Mouse (Mus musculus) left cerebral cortex, postnatal 4 days (tissue): Measurements from ENCODE around the gene Sall1. TPM values are rescaled to one million over a fixed set of nuclear protein-coding genes. Genes with fewer than 3 reads are reported as not detected.

Experiments used
- DNase-seq: peaks from one replicate; pipeline ENCODE4 v3.0.0-alpha.2; 2022
- intact Hi-C: fragments of 180-260 bp; cut with DNase I; formaldehyde crosslinking; loops from one replicate; pipeline ENCODE4 v1.15.1; 2025
- microRNA-seq: library from miRNA; unstranded; fragments of <30 nt; microRNA quantifications from one replicate; pipeline ENCODE4 v1.2.0, GENCODE M21; 2022
- total RNA-seq, 2 experiments: library from RNA; stranded (reverse); gene quantifications; 2 replicates each; pipeline ENCODE4 v1.2.3; 2021

Gene Sall1
- total RNA-seq, 2 experiments from 2014 or later: 13.4 to 15.0 TPM

- intact Hi-C loops: no loop called here
- DNase-seq: no peak
These were observed 40.5 kb downstream of the Sall1 start for GRCm38 (mm10) chr8:89003336-89003896.

- DNase-seq: no peak
- intact Hi-C loops: no loop called here
These were observed 41.8 kb downstream of the Sall1 start for GRCm38 (mm10) chr8:89002128-89002527.

GRCm38 (mm10) chr8:88997276-88997675 is 46.7 kb downstream of the Sall1 start:
- DNase-seq: no peak
- intact Hi-C loops: no loop called here

GRCm38 (mm10) chr8:88991780-88992509 is 52.0 kb downstream of the Sall1 start:
- no peak for DNase-seq
- intact Hi-C loops: no loop called here

- no peak for DNase-seq
- intact Hi-C loops: no loop called here
These were observed 52.8 kb downstream of the Sall1 start for GRCm38 (mm10) chr8:88991176-88991575.

- intact Hi-C loops: no loop called here
- DNase-seq: no peak
These were observed 55.0 kb downstream of the Sall1 start for GRCm38 (mm10) chr8:88989002-88989401.

- intact Hi-C loops: no loop called here
These were observed 60.5 kb downstream of the Sall1 start for GRCm38 (mm10) chr8:88983468-88983867.

More at GRCm38 (mm10) chr8:88983468-88983867, 60.5 kb downstream of the Sall1 start:
- DNase-seq: no peak

Small RNAs within 50 kb of the gene (microRNA-seq; reads per million reads assigned to microRNA genes)
- not detected for gene Mir8110
